Mouse (Mus musculus): Measurements from ENCODE around the gene Pabpc5.

The Pabpc5 gene

GRCm38 (mm10) chrX:119927081-119927571 is at the start of gene Pabpc5:
Gene Pabpc5, plus strand, starts transcription at chrX:119927196.
- peak; percentile 9 for DNase-seq (ENCODE audit: low read depth)

- no peak for DNase-seq (ENCODE audit: low read depth)
Measured at GRCm38 (mm10) chrX:119886957-119887593, 39.9 kb upstream of the Pabpc5 start.

- no peak for DNase-seq (ENCODE audit: low read depth)
Measured at GRCm38 (mm10) chrX:119888326-119888920, 38.6 kb upstream of the Pabpc5 start.

- no peak for DNase-seq (ENCODE audit: low read depth)
Measured at GRCm38 (mm10) chrX:119927852-119928251, 856 bp downstream of the Pabpc5 start.
